Mouse (Mus musculus): ENCODE measurements at regions not wholly inside any gene's neighbourhood (a gene's known extent, or its start where the extent isn't known, plus 50 kb on each side); places are given as distances from the start of the nearest gene placed in this dataset.

DNA sequence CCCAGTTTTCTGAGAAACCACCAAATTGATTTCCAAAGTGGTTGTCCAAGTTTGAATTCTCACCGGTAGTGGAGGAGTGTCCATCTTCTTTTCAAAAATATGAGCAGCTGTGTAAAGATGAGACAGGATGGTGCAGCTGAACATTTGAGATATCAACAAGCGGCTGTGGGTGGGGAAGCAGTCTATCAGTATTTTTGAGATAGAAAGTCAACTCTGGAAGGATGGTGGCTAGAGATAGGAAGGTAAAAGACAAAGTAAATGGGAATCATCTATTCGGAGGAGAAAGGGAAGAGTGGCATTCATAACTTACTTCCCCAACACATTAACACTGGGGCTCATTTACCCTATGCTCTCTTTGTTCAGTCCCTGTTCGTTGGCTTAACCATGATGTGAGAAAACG is 146.9 kb upstream of the Gmnc start:
- DNase-seq (ENCODE audit: low spot score in 2 of 2): no peak

- no peak for DNase-seq (ENCODE audit: low spot score in 2 of 2)
Measured at GRCm38 (mm10) chr16:27138987-27139386, 147.5 kb upstream of the Gmnc start.

DNA sequence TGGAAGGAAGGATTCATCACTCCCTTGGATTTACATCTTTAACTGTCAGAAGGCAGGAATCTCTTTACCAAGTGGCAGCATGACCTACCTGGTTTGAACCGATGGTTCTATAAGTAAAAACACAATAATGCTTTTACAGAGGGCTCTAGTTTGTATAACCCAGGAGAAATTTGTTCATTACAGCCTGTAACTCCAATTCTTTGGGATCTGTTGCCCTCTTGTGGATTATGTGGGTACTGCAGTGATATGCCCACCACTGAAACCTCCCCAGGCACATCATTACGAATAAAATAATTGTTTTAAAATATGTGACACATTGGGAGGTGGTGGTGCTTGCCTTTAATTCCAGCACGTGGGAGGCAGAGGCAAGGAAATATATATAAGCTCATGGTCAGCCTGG is 148.6 kb upstream of the Gmnc start:
- DNase-seq (ENCODE audit: low spot score in 2 of 2): peak in 1 of 2 experiments; percentile 7

GRCm38 (mm10) chr16:27155805-27156204 is 151.5 kb upstream of the Ostn start:
- no peak for DNase-seq (ENCODE audit: low spot score in 2 of 2)

DNA sequence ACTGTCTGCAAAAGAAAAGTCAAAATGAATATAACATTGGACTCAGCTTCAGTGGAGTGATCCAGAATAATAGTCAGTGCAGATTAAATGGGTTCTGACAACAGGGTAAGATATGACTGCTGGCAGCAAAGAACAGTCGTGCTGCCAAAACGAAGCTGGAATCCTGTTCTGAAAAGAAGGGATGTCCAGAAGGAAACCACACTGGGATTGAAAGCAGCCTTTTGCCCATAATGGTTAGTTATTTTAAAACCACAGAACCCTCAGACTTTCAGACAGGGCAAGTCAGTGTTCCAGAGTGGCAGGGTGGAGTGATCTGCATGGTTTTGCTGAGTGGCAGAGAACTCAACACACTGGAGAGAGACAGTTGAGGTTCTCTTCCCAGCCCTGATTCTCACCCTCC is 111.6 kb upstream of the Ostn start:
- no peak for DNase-seq (ENCODE audit: low spot score in 2 of 2)
